Mouse (Mus musculus): ENCODE results near the gene Nit2. TPM values are rescaled to one million over a fixed set of nuclear protein-coding genes. Genes with fewer than 3 reads are reported as not detected.
A peak's percentile ranks its signal among the peaks of the same experiment; 100 is the strongest.

Nit2 gene
- polyA plus RNA-seq, 1 experiment from 2014 or later, result 73.4 TPM

- WGBS, result 89% methylated on average over 8 of the region's 8 CpGs
- Histone ChIP-seq H3K27me3 (replicated peaks; ENCODE audit: control insufficient read depth, insufficient read depth, low read length) (no peaks in the 10 kb centered on the region), H3K9me3 (ENCODE audit: control insufficient read depth, low read length) (no peaks in the 10 kb centered on the region), H3K4me2 (ENCODE audit: low read depth, low read length) (no peak overlapping the region), H3K9ac (ENCODE audit: low read depth, low read length) (no peak overlapping the region), H3K27ac (replicated peaks; ENCODE audit: low read depth, low read length) (no peak overlapping the region), H3K4me3 (ENCODE audit: low read depth, low read length) (no peak overlapping the region), H3K4me1 (ENCODE audit: control insufficient read depth, insufficient read depth, low read length) (0 out of 2 replicates have a peak, but pooled peaks cover 3% of the 10 kb centered on the region), H3K36me3 (ENCODE audit: control insufficient read depth, insufficient read depth, low read length) (peaks cover 40% of the 10 kb centered on the region)
- no peak for ATAC-seq (ENCODE audit: low read depth)
- DNase-seq (ENCODE audit: low spot score), result no peak
These were observed 4.0 kb upstream of the Nit2 start for GRCm38 (mm10) chr16:57171161-57171560.

GRCm38 (mm10) chr16:57168236-57168635 lies 1.1 kb upstream of the Nit2 start:
- DNase-seq (ENCODE audit: low spot score), result no peak
- Histone ChIP-seq H3K4me2 (ENCODE audit: low read depth, low read length) (no peak overlapping the region), H3K27ac (replicated peaks; ENCODE audit: low read depth, low read length) (peak overlapping the region; percentile 87; the same call in 1 of the 2 replicates), H3K27me3 (replicated peaks; ENCODE audit: control insufficient read depth, insufficient read depth, low read length) (no peaks in the 10 kb centered on the region), H3K9ac (ENCODE audit: low read depth, low read length) (no peak overlapping the region), H3K4me3 (ENCODE audit: low read depth, low read length) (no peak overlapping the region), H3K9me3 (ENCODE audit: control insufficient read depth, low read length) (no peaks in the 10 kb centered on the region), H3K36me3 (ENCODE audit: control insufficient read depth, insufficient read depth, low read length) (peaks cover 47% of the 10 kb centered on the region), H3K4me1 (ENCODE audit: control insufficient read depth, insufficient read depth, low read length) (0 out of 2 replicates have a peak, but pooled peaks cover 3% of the 10 kb centered on the region)
- no peak for ATAC-seq (ENCODE audit: low read depth)
- 69% methylated on average over 4 of the region's 4 CpGs for WGBS

- no peaks in the 10 kb centered on the region for H3K9me3 ChIP-seq (ENCODE audit: control insufficient read depth, low read length)
- peak overlapping the region; percentile 72 for H3K4me2 ChIP-seq (ENCODE audit: low read depth, low read length)
- WGBS, result 28% methylated on average over 5 of the region's 5 CpGs
- H3K9ac ChIP-seq (ENCODE audit: low read depth, low read length), result peak overlapping the region; percentile 93
- H3K27me3 ChIP-seq (replicated peaks; ENCODE audit: control insufficient read depth, insufficient read depth, low read length), result no peaks in the 10 kb centered on the region
- H3K4me3 ChIP-seq (ENCODE audit: low read depth, low read length), result peak overlapping the region; percentile 88
- no peak for DNase-seq (ENCODE audit: low spot score)
- ATAC-seq (ENCODE audit: low read depth), result no peak; the same call in 1 of the 2 replicates
- H3K4me1 ChIP-seq (ENCODE audit: control insufficient read depth, insufficient read depth, low read length), result 0 out of 2 replicates have a peak, but pooled peaks cover 3% of the 10 kb centered on the region
- peak overlapping the region; percentile 87; the same call in 1 of the 2 replicates for H3K27ac ChIP-seq (replicated peaks; ENCODE audit: low read depth, low read length)
- H3K36me3 ChIP-seq (ENCODE audit: control insufficient read depth, insufficient read depth, low read length), result peaks cover 48% of the 10 kb centered on the region
These were observed 372 bp upstream of the Nit2 start for GRCm38 (mm10) chr16:57167514-57167912.

GRCm38 (mm10) chr16:57166086-57166485 lies 1.1 kb downstream of the Nit2 start:
- 80% methylated on average over 6 of the region's 6 CpGs for WGBS
- no peak overlapping the region for H3K27ac ChIP-seq (replicated peaks; ENCODE audit: low read depth, low read length)

GRCm38 (mm10) chr16:57165157-57165556 lies 2.0 kb downstream of the Nit2 start:
- 0 out of 2 replicates have a peak, but pooled peaks cover 3% of the 10 kb centered on the region for H3K4me1 ChIP-seq (ENCODE audit: control insufficient read depth, insufficient read depth, low read length)
- DNase-seq (ENCODE audit: low spot score) (no peak), ATAC-seq (ENCODE audit: low read depth) (no peak)
- no peak overlapping the region for H3K9ac ChIP-seq (ENCODE audit: low read depth, low read length)
- H3K36me3 ChIP-seq (ENCODE audit: control insufficient read depth, insufficient read depth, low read length), result peaks cover 43% of the 10 kb centered on the region
- no peaks in the 10 kb centered on the region for H3K27me3 ChIP-seq (replicated peaks; ENCODE audit: control insufficient read depth, insufficient read depth, low read length)
- WGBS, result 98% methylated on average over 5 of the region's 5 CpGs
- H3K4me2 ChIP-seq (ENCODE audit: low read depth, low read length), result no peak overlapping the region
- no peak overlapping the region for H3K27ac ChIP-seq (replicated peaks; ENCODE audit: low read depth, low read length)
- H3K9me3 ChIP-seq (ENCODE audit: control insufficient read depth, low read length), result no peaks in the 10 kb centered on the region
- H3K4me3 ChIP-seq (ENCODE audit: low read depth, low read length), result no peak overlapping the region

More at GRCm38 (mm10) chr16:57166086-57166485, 1.1 kb downstream of the Nit2 start:
- ATAC-seq (ENCODE audit: low read depth) (no peak), DNase-seq (ENCODE audit: low spot score) (no peak)
- H3K4me1 ChIP-seq (ENCODE audit: control insufficient read depth, insufficient read depth, low read length), result 0 out of 2 replicates have a peak, but pooled peaks cover 3% of the 10 kb centered on the region
- H3K9me3 ChIP-seq (ENCODE audit: control insufficient read depth, low read length), result no peaks in the 10 kb centered on the region
- peak overlapping the region; percentile 72 for H3K4me2 ChIP-seq (ENCODE audit: low read depth, low read length)
- H3K27me3 ChIP-seq (replicated peaks; ENCODE audit: control insufficient read depth, insufficient read depth, low read length), result no peaks in the 10 kb centered on the region
- H3K9ac ChIP-seq (ENCODE audit: low read depth, low read length), result peak overlapping the region; percentile 93
- H3K4me3 ChIP-seq (ENCODE audit: low read depth, low read length), result peak overlapping the region; percentile 88
- peaks cover 46% of the 10 kb centered on the region for H3K36me3 ChIP-seq (ENCODE audit: control insufficient read depth, insufficient read depth, low read length)

- DNase-seq (ENCODE audit: low spot score), result no peak
- Histone ChIP-seq H3K4me1 (ENCODE audit: control insufficient read depth, insufficient read depth, low read length) (0 out of 2 replicates have a peak, but pooled peaks cover 3% of the 10 kb centered on the region), H3K9ac (ENCODE audit: low read depth, low read length) (no peak overlapping the region), H3K4me2 (ENCODE audit: low read depth, low read length) (no peak overlapping the region), H3K36me3 (ENCODE audit: control insufficient read depth, insufficient read depth, low read length) (peaks cover 37% of the 10 kb centered on the region), H3K27me3 (replicated peaks; ENCODE audit: control insufficient read depth, insufficient read depth, low read length) (no peaks in the 10 kb centered on the region), H3K27ac (replicated peaks; ENCODE audit: low read depth, low read length) (no peak overlapping the region), H3K4me3 (ENCODE audit: low read depth, low read length) (no peak overlapping the region), H3K9me3 (ENCODE audit: control insufficient read depth, low read length) (no peaks in the 10 kb centered on the region)
- ATAC-seq (ENCODE audit: low read depth), result no peak
- 81% methylated on average over 1 of the region's 1 CpGs for WGBS
These were observed 3.4 kb downstream of the Nit2 start for GRCm38 (mm10) chr16:57163694-57164093.

GRCm38 (mm10) chr16:57162841-57163240 lies 4.3 kb downstream of the Nit2 start:
- Histone ChIP-seq H3K36me3 (ENCODE audit: control insufficient read depth, insufficient read depth, low read length) (peaks cover 45% of the 10 kb centered on the region), H3K4me2 (ENCODE audit: low read depth, low read length) (no peak overlapping the region), H3K27ac (replicated peaks; ENCODE audit: low read depth, low read length) (no peak overlapping the region), H3K27me3 (replicated peaks; ENCODE audit: control insufficient read depth, insufficient read depth, low read length) (no peaks in the 10 kb centered on the region), H3K9ac (ENCODE audit: low read depth, low read length) (no peak overlapping the region), H3K4me3 (ENCODE audit: low read depth, low read length) (no peak overlapping the region), H3K4me1 (ENCODE audit: control insufficient read depth, insufficient read depth, low read length) (0 out of 2 replicates have a peak, but pooled peaks cover 3% of the 10 kb centered on the region), H3K9me3 (ENCODE audit: control insufficient read depth, low read length) (no peaks in the 10 kb centered on the region)
- no peak for ATAC-seq (ENCODE audit: low read depth)
- no peak for DNase-seq (ENCODE audit: low spot score)
- WGBS, result 86% methylated on average over 5 of the region's 5 CpGs

GRCm38 (mm10) chr16:57159835-57160234 lies 7.3 kb downstream of the Nit2 start:
- Histone ChIP-seq H3K27ac (replicated peaks; ENCODE audit: low read depth, low read length) (no peak overlapping the region), H3K36me3 (ENCODE audit: control insufficient read depth, insufficient read depth, low read length) (peaks cover 70% of the 10 kb centered on the region), H3K9ac (ENCODE audit: low read depth, low read length) (no peak overlapping the region), H3K4me1 (ENCODE audit: control insufficient read depth, insufficient read depth, low read length) (no peaks in the 10 kb centered on the region), H3K9me3 (ENCODE audit: control insufficient read depth, low read length) (no peaks in the 10 kb centered on the region), H3K4me3 (ENCODE audit: low read depth, low read length) (no peak overlapping the region), H3K4me2 (ENCODE audit: low read depth, low read length) (no peak overlapping the region), H3K27me3 (replicated peaks; ENCODE audit: control insufficient read depth, insufficient read depth, low read length) (no peaks in the 10 kb centered on the region)
- WGBS, result 63% methylated on average over 7 of the region's 7 CpGs
- no peak for DNase-seq (ENCODE audit: low spot score)
- ATAC-seq (ENCODE audit: low read depth), result no peak

- ATAC-seq (ENCODE audit: low read depth) (no peak), DNase-seq (ENCODE audit: low spot score) (no peak)
- WGBS, result 73% methylated on average over 4 of the region's 4 CpGs
- H3K4me3 ChIP-seq (ENCODE audit: low read depth, low read length), result no peak overlapping the region
- no peaks in the 10 kb centered on the region for H3K4me1 ChIP-seq (ENCODE audit: control insufficient read depth, insufficient read depth, low read length)
- no peak overlapping the region for H3K27ac ChIP-seq (replicated peaks; ENCODE audit: low read depth, low read length)
- no peak overlapping the region for H3K4me2 ChIP-seq (ENCODE audit: low read depth, low read length)
- no peak overlapping the region for H3K9ac ChIP-seq (ENCODE audit: low read depth, low read length)
- H3K36me3 ChIP-seq (ENCODE audit: control insufficient read depth, insufficient read depth, low read length), result peaks cover 69% of the 10 kb centered on the region
- H3K9me3 ChIP-seq (ENCODE audit: control insufficient read depth, low read length), result no peaks in the 10 kb centered on the region
- no peaks in the 10 kb centered on the region for H3K27me3 ChIP-seq (replicated peaks; ENCODE audit: control insufficient read depth, insufficient read depth, low read length)
These were observed 9.4 kb downstream of the Nit2 start for GRCm38 (mm10) chr16:57157728-57158127.
